ENCODE assay signal across 14 mouse cellular contexts in genomic region chr19:53078271-53079085, GRCm38 (mm10). TPM values are rescaled to one million over a fixed set of nuclear protein-coding genes. Genes with fewer than 3 reads are reported as not detected.
DNase-seq lines count a peak whose midpoint lies in the region; ATAC-seq and TF ChIP-seq lines count a peak whose summit lies in the region.
"Had no signal": no experiment of that assay in that cellular context is flagged by ENCODE, and none has a peak within 500 bp of the region (broad histone marks: within the 10 kb centered on the region; RNA-seq: fewer than 3 reads in every experiment).

No protein-coding gene starts in this region.

- no peak overlapping the region for H3K4me2 ChIP-seq in hindbrain, embryonic 11.5 days (replicated peaks; ENCODE audit: low read depth, low read length)
- H3K4me2 ChIP-seq: hindbrain, embryonic 14.5 days had no signal

- H3K27ac ChIP-seq in layer of hippocampus, adult 2 months, result peak overlapping the region; percentile 3; the same call in 1 of the 2 replicates
- H3K27ac ChIP-seq in cerebellum, adult 2 months (ENCODE audit: insufficient read depth, low read length), result no peak overlapping the region
- 0 out of 2 replicates have a peak overlapping the region, but pooled peaks have one; percentile 5 for H3K27ac ChIP-seq in small intestine, adult 2 months (ENCODE audit: insufficient read depth, low read depth, low read length)
- no peak overlapping the region for H3K27ac ChIP-seq in hindbrain, embryonic 11.5 days (ENCODE audit: low read depth, low read length)
- H3K27ac ChIP-seq: hindbrain, embryonic 14.5 days; left cerebral cortex, adult 2 months had no signal

- WGBS in cerebellum, adult 2 months, result 29% methylated on average over 9 of the region's 9 CpGs
- 37% methylated on average over 9 of the region's 9 CpGs for WGBS in small intestine, adult 2 months
- WGBS in hindbrain, embryonic 11.5 days, result 76% methylated on average over 9 of the region's 9 CpGs

- no peak overlapping the region for H3K9ac ChIP-seq in hindbrain, embryonic 11.5 days (ENCODE audit: low read depth, low read length)
- H3K9ac ChIP-seq: hindbrain, embryonic 14.5 days had no signal

- H3K9me3 ChIP-seq in hindbrain, embryonic 11.5 days (ENCODE audit: control insufficient read depth, low read length), result no peaks in the 10 kb centered on the region

- no peaks in the 10 kb centered on the region for H3K27me3 ChIP-seq in cerebellum, adult 2 months (ENCODE audit: control insufficient read depth, insufficient read depth, low read length)
- H3K27me3 ChIP-seq in small intestine, adult 2 months (ENCODE audit: control insufficient read depth, insufficient read depth, low read length), result no peaks in the 10 kb centered on the region
- H3K27me3 ChIP-seq in hindbrain, embryonic 11.5 days (ENCODE audit: control insufficient read depth, insufficient read depth, low read length), result no peaks in the 10 kb centered on the region

- DNase-seq in layer of hippocampus, adult 2 months (ENCODE audit: low spot score in 2 of 2), result no peak
- DNase-seq in layer of hippocampus, postnatal 25 days (ENCODE audit: extremely low spot score in 1 of 2, low spot score in 1 of 2), result no peak
- peak; percentile 45 to 54 for DNase-seq in cerebellum, adult 2 months
- peak; percentile 44 to 60 for DNase-seq in cerebellum, postnatal 14 days
- no peak for DNase-seq in hindbrain, embryonic 11.5 days (ENCODE audit: low spot score)
- no peak for DNase-seq in left cerebral cortex, adult 18-20 months (ENCODE audit: low spot score in 2 of 2)
- DNase-seq: adrenal gland, postnatal 36 days; thymus, postnatal 14 days had no signal

- H3K4me3 ChIP-seq in layer of hippocampus, adult 2 months, result no peak overlapping the region
- H3K4me3 ChIP-seq in cerebellum, adult 2 months (replicated peaks; ENCODE audit: insufficient read depth, low read depth, low read length), result no peak overlapping the region
- H3K4me3 ChIP-seq in small intestine, adult 2 months (ENCODE audit: low read depth, low read length), result no peak overlapping the region
- no peak overlapping the region for H3K4me3 ChIP-seq in hindbrain, embryonic 11.5 days (ENCODE audit: low read depth, low read length)
- H3K4me3 ChIP-seq: left cerebral cortex, adult 2 months had no signal

- TF ChIP-seq POLR2A in cerebellum, adult 2 months (IDR thresholded peaks at IDR 0.05; ENCODE audit: borderline replicate concordance, insufficient read depth, low read length), result no peak
- TF ChIP-seq POLR2A in small intestine, adult 2 months (IDR thresholded peaks at IDR 0.05; ENCODE audit: low read depth, low read length), result no peak

- no peak for TF ChIP-seq CTCF in layer of hippocampus, adult 2 months (conservative IDR thresholded peaks at IDR 0.05)
- no peak for TF ChIP-seq CTCF in cerebellum, adult 2 months (IDR thresholded peaks at IDR 0.05; ENCODE audit: borderline replicate concordance, insufficient read depth, low read depth, low read length)
- TF ChIP-seq CTCF in small intestine, adult 2 months (IDR thresholded peaks at IDR 0.05; ENCODE audit: extremely low read depth, insufficient read length, insufficient replicate concordance, low read depth, low read length), result no peak

- no peaks in the 10 kb centered on the region for H3K36me3 ChIP-seq in small intestine, adult 2 months (ENCODE audit: control insufficient read depth, insufficient read depth, low read length)
- no peaks in the 10 kb centered on the region for H3K36me3 ChIP-seq in hindbrain, embryonic 11.5 days (ENCODE audit: control insufficient read depth, insufficient read depth, low read length)

- no peak for ATAC-seq in erythroblast, adult 5-6 weeks (replicated peaks; ENCODE audit: low FRiP score, poor library complexity, severe bottlenecking)
- no peak for ATAC-seq in hindbrain, embryonic 11.5 days (ENCODE audit: low FRiP score)
- ATAC-seq: CD4-positive, CD25-positive, alpha-beta regulatory T cell, adult 4 months; midbrain, embryonic 16.5 days had no signal

- H3K4me1 ChIP-seq in cerebellum, adult 2 months (ENCODE audit: control insufficient read depth, insufficient read depth, low read length), result peaks cover 37% of the 10 kb centered on the region
- H3K4me1 ChIP-seq in small intestine, adult 2 months (ENCODE audit: control insufficient read depth, insufficient read depth, insufficient read length, low read length), result peaks cover 44% of the 10 kb centered on the region
- no peaks in the 10 kb centered on the region for H3K4me1 ChIP-seq in hindbrain, embryonic 11.5 days (replicated peaks; ENCODE audit: control insufficient read depth, insufficient read depth, low read length)

RNA-seq across cellular contexts. Expression of gene Xpnpep1, which starts 38.5 kb away (rescaled TPM):
- total RNA-seq in layer of hippocampus, adult 2 months (2021), result 10 to 100 TPM; 78.7 to 82.9 TPM
- total RNA-seq in layer of hippocampus, postnatal 25 days (2021), result 100 to 1,000 TPM in 1 of 2 experiments, 10 to 100 TPM in 1; 91.1 to 104 TPM
- 58.8 and 60.5 TPM in 2 replicates for polyA plus RNA-seq in cerebellum, adult 2 months (2012; rRNA removed)
- 92.4 and 477 TPM in 2 replicates for polyA plus RNA-seq in small intestine, adult 2 months (2012; rRNA removed)
- total RNA-seq in erythroblast, adult 5-6 weeks (2015; ENCODE audit: low replicate concordance), result 17.1 and 32.0 TPM in 2 replicates
- total RNA-seq in erythroblast, adult 5-6 weeks (2017; ENCODE audit: low replicate concordance), result 21.7 and 28.4 TPM in 2 replicates
- 132 and 163 TPM in 2 replicates for polyA plus RNA-seq in hindbrain, embryonic 11.5 days (2014; fragmentation: Nextera tagmentation; extraction: Ambion mirVana)
- 10 to 100 TPM; 60.4 to 65.1 TPM for total RNA-seq in left cerebral cortex, adult 18-20 months (2021)

Comparison
In these comparisons a context has a peak if more than half of its experiments do, and no peak if none do; other contexts are left out.
1. DNase-seq: peak in cerebellum, adult 2 months (2 of 2) and cerebellum, postnatal 14 days (2 of 2); none in layer of hippocampus, adult 2 months (0 of 2), layer of hippocampus, postnatal 25 days (0 of 2), hindbrain, embryonic 11.5 days (single experiment) and left cerebral cortex, adult 18-20 months (0 of 2).
2. H3K27ac ChIP-seq: peak in layer of hippocampus, adult 2 months (single experiment) and small intestine, adult 2 months (single experiment); none in cerebellum, adult 2 months (single experiment) and hindbrain, embryonic 11.5 days (single experiment).